ENCODE assay signal across 8 mouse cellular contexts in genomic region chr15:12320441-12321090, GRCm38 (mm10). TPM values are rescaled to one million over a fixed set of nuclear protein-coding genes. Genes with fewer than 3 reads are reported as not detected.
DNase-seq lines count a peak whose midpoint lies in the region; ATAC-seq and TF ChIP-seq lines count a peak whose summit lies in the region.

No protein-coding gene starts in this region.

- peaks cover 2% of the 10 kb centered on the region; the same call in 1 of the 2 replicates for H3K27me3 ChIP-seq in thymus, adult 2 months (ENCODE audit: control insufficient read depth, insufficient read depth, low read length)
- H3K27me3 ChIP-seq in forebrain, embryonic 14.5 days (replicated peaks; ENCODE audit: control insufficient read depth, insufficient read depth, low read length): no peaks in the 10 kb centered on the region
- H3K27me3 ChIP-seq in liver, embryonic 12.5 days (replicated peaks): peaks cover 5% of the 10 kb centered on the region

- H3K4me1 ChIP-seq in thymus, adult 2 months (replicated peaks; ENCODE audit: control insufficient read depth, insufficient read depth, low read length): peaks cover 2% of the 10 kb centered on the region
- peaks cover 17% of the 10 kb centered on the region for H3K4me1 ChIP-seq in forebrain, embryonic 14.5 days (ENCODE audit: control insufficient read depth, insufficient read depth, low read length)
- peaks cover 44% of the 10 kb centered on the region for H3K4me1 ChIP-seq in liver, embryonic 12.5 days

- H3K36me3 ChIP-seq in thymus, adult 2 months (ENCODE audit: control insufficient read depth, insufficient read depth, low read length): no peaks in the 10 kb centered on the region
- no peaks in the 10 kb centered on the region for H3K36me3 ChIP-seq in forebrain, embryonic 14.5 days (ENCODE audit: control insufficient read depth, insufficient read depth, low read length)
- H3K36me3 ChIP-seq in liver, embryonic 12.5 days: peaks cover 11% of the 10 kb centered on the region

- H3K27ac ChIP-seq in thymus, adult 2 months (ENCODE audit: control insufficient read depth, insufficient read depth, low read length): no peak overlapping the region
- H3K27ac ChIP-seq in forebrain, embryonic 14.5 days (ENCODE audit: low read depth, low read length): no peak overlapping the region
- H3K27ac ChIP-seq in liver, embryonic 12.5 days: peak overlapping the region; percentile 95

- TF ChIP-seq POLR2A in thymus, adult 2 months (IDR thresholded peaks at IDR 0.05; ENCODE audit: control insufficient read depth, extremely low read depth, insufficient read depth, low read length, poor library complexity): no peak

- WGBS in thymus, adult 2 months: 5% methylated on average over 22 of the region's 22 CpGs
- 7% methylated on average over 22 of the region's 22 CpGs for WGBS in forebrain, embryonic 14.5 days
- WGBS in liver, embryonic 12.5 days (ENCODE audit: insufficient replicate concordance): 6% methylated on average over 22 of the region's 22 CpGs

- peak overlapping the region; percentile 97 for H3K9ac ChIP-seq in forebrain, embryonic 14.5 days (ENCODE audit: low read length)
- H3K9ac ChIP-seq in liver, embryonic 12.5 days: peak overlapping the region; percentile 98

- peak overlapping the region; percentile 86 for H3K4me2 ChIP-seq in forebrain, embryonic 14.5 days (ENCODE audit: low read length)
- peak overlapping the region; percentile 77 for H3K4me2 ChIP-seq in liver, embryonic 12.5 days

- H3K4me3 ChIP-seq in thymus, adult 2 months (ENCODE audit: control insufficient read depth, insufficient read depth, low read length): peak overlapping the region; percentile 83
- H3K4me3 ChIP-seq in forebrain, embryonic 14.5 days (ENCODE audit: low read depth, low read length): peak overlapping the region; percentile 98
- peak overlapping the region; percentile 96 for H3K4me3 ChIP-seq in liver, embryonic 12.5 days

- DNase-seq in thymus, adult 2 months: no peak
- DNase-seq in thymus, postnatal 36 days: no peak
- no peak for DNase-seq in forebrain, embryonic 14.5 days (ENCODE audit: low spot score)
- no peak for DNase-seq in right cerebral cortex, postnatal 36 days (ENCODE audit: low spot score in 2 of 2)
- DNase-seq in layer of hippocampus, postnatal 36 days: no peak
- no peak for DNase-seq in left cerebral cortex, adult 9 months (ENCODE audit: low spot score in 2 of 2)
- no peak for DNase-seq in cerebellum, adult 8-10 months

- no peaks in the 10 kb centered on the region for H3K9me3 ChIP-seq in forebrain, embryonic 14.5 days (replicated peaks; ENCODE audit: control insufficient read depth, low read length)
- no peaks in the 10 kb centered on the region for H3K9me3 ChIP-seq in liver, embryonic 12.5 days (replicated peaks)

- no peak for ATAC-seq in forebrain, embryonic 14.5 days
- peak; percentile 38; the same call in 1 of the 2 replicates for ATAC-seq in liver, embryonic 12.5 days

- no peak for TF ChIP-seq CTCF in thymus, adult 2 months (IDR thresholded peaks at IDR 0.05; ENCODE audit: borderline replicate concordance, control insufficient read depth, extremely low read depth, insufficient read depth, low read length, poor library complexity)

RNA-seq across cellular contexts. Expression of gene Golph3, which starts 0.7 kb away (rescaled TPM):
- 91.4 and 95.5 TPM in 2 replicates for polyA plus RNA-seq in thymus, adult 2 months (2012; rRNA removed)
- 83.0 and 88.5 TPM in 2 replicates for polyA plus RNA-seq in forebrain, embryonic 14.5 days (2014; fragmentation: Nextera tagmentation; extraction: Ambion mirVana)
- 79.8 and 82.7 TPM in 2 replicates for polyA plus RNA-seq in liver, embryonic 12.5 days (2016; fragmentation: Nextera tagmentation; extraction: Ambion mirVana)
- 10 to 100 TPM; 92.1 to 99.2 TPM for total RNA-seq in layer of hippocampus, postnatal 36 days (2021)

RNA-seq across cellular contexts. Expression of gene 1810049J17Rik, which starts 1.1 kb away (rescaled TPM):
- polyA plus RNA-seq in thymus, adult 2 months (2012; rRNA removed): not detected in 2 replicates
- 1.2 and 1.6 TPM in 2 replicates for polyA plus RNA-seq in forebrain, embryonic 14.5 days (2014; fragmentation: Nextera tagmentation; extraction: Ambion mirVana)
- 1.2 and 1.9 TPM in 2 replicates for polyA plus RNA-seq in liver, embryonic 12.5 days (2016; fragmentation: Nextera tagmentation; extraction: Ambion mirVana)
- 1 to 10 TPM in 1 of 2 experiments, not detected in 1; 2.0 TPM for total RNA-seq in layer of hippocampus, postnatal 36 days (2021)
